Mouse (Mus musculus): ENCODE results near the gene Krt79.

GRCm38 (mm10) chr15:101983315-101983948 is 43.3 kb upstream of the Krt79 start:
- TF ChIP-seq CTCF (IDR thresholded peaks at IDR 0.05; ENCODE audit: control insufficient read depth, insufficient read depth, insufficient replicate concordance, low read depth, low read length): no peak
- no peak for TF ChIP-seq POLR2A (IDR thresholded peaks at IDR 0.05; ENCODE audit: control insufficient read depth, low read depth, low read length)
